Comparison of ENCODE assay signal across 11 mouse cellular contexts in genomic region chr19:57239176-57239784, GRCm38 (mm10).
A peak's percentile ranks its signal among the peaks of the same experiment; 100 is the strongest.
DNase-seq lines count a peak whose midpoint lies in the region; ATAC-seq lines count a peak whose summit lies in the region.
"Had no signal": no experiment of that assay in that cellular context is flagged by ENCODE, and none has a peak within 500 bp of the region (broad histone marks: within the 10 kb centered on the region; RNA-seq: fewer than 3 reads in every experiment).

No protein-coding gene starts in this region.

- peak overlapping the region; percentile 47 for H3K27ac ChIP-seq in forebrain, embryonic 15.5 days (replicated peaks)
- H3K27ac ChIP-seq in forebrain, embryonic 12.5 days, result no peak overlapping the region
- no peak overlapping the region for H3K27ac ChIP-seq in hindbrain, embryonic 11.5 days (ENCODE audit: low read depth, low read length)
- H3K27ac ChIP-seq: neural tube, embryonic 13.5 days had no signal

- 57% methylated on average over 11 of the region's 11 CpGs for WGBS in forebrain, embryonic 15.5 days
- 86% methylated on average over 11 of the region's 11 CpGs for WGBS in forebrain, embryonic 12.5 days
- WGBS in hindbrain, embryonic 11.5 days, result 84% methylated on average over 11 of the region's 11 CpGs

- H3K4me1 ChIP-seq in forebrain, embryonic 15.5 days, result peaks cover 36% of the 10 kb centered on the region
- 0 out of 2 replicates have a peak, but pooled peaks cover 6% of the 10 kb centered on the region for H3K4me1 ChIP-seq in forebrain, embryonic 12.5 days
- no peaks in the 10 kb centered on the region for H3K4me1 ChIP-seq in hindbrain, embryonic 11.5 days (replicated peaks; ENCODE audit: control insufficient read depth, insufficient read depth, low read length)

- H3K4me3 ChIP-seq in forebrain, embryonic 15.5 days, result no peak overlapping the region
- no peak overlapping the region for H3K4me3 ChIP-seq in forebrain, embryonic 12.5 days (replicated peaks)
- H3K4me3 ChIP-seq in hindbrain, embryonic 11.5 days (ENCODE audit: low read depth, low read length), result no peak overlapping the region
- H3K4me3 ChIP-seq: erythroblast, embryonic 14.5 days; neural tube, embryonic 13.5 days had no signal

- no peaks in the 10 kb centered on the region for H3K36me3 ChIP-seq in forebrain, embryonic 15.5 days
- H3K36me3 ChIP-seq in forebrain, embryonic 12.5 days (replicated peaks), result no peaks in the 10 kb centered on the region
- no peaks in the 10 kb centered on the region for H3K36me3 ChIP-seq in hindbrain, embryonic 11.5 days (ENCODE audit: control insufficient read depth, insufficient read depth, low read length)
- H3K36me3 ChIP-seq: neural tube, embryonic 13.5 days had no signal

- no peaks in the 10 kb centered on the region for H3K27me3 ChIP-seq in forebrain, embryonic 15.5 days
- H3K27me3 ChIP-seq in forebrain, embryonic 12.5 days, result 0 out of 2 replicates have a peak, but pooled peaks cover 3% of the 10 kb centered on the region
- no peaks in the 10 kb centered on the region for H3K27me3 ChIP-seq in hindbrain, embryonic 11.5 days (ENCODE audit: control insufficient read depth, insufficient read depth, low read length)
- H3K27me3 ChIP-seq: CH12.LX; neural tube, embryonic 13.5 days had no signal

- intact Hi-C loops in gastrocnemius, postnatal 36 days (cut with DNase I), result no loop called here

- H3K4me2 ChIP-seq in forebrain, embryonic 15.5 days (replicated peaks), result no peak overlapping the region
- no peak overlapping the region for H3K4me2 ChIP-seq in forebrain, embryonic 12.5 days
- no peak overlapping the region for H3K4me2 ChIP-seq in hindbrain, embryonic 11.5 days (replicated peaks; ENCODE audit: low read depth, low read length)
- H3K4me2 ChIP-seq: neural tube, embryonic 13.5 days had no signal

- ATAC-seq in forebrain, embryonic 15.5 days (replicated peaks), result no peak
- no peak for ATAC-seq in forebrain, embryonic 12.5 days (ENCODE audit: low FRiP score)
- ATAC-seq in hindbrain, embryonic 11.5 days (ENCODE audit: low FRiP score), result no peak

- no peaks in the 10 kb centered on the region for H3K9me3 ChIP-seq in forebrain, embryonic 15.5 days
- H3K9me3 ChIP-seq in forebrain, embryonic 12.5 days, result no peaks in the 10 kb centered on the region
- H3K9me3 ChIP-seq in hindbrain, embryonic 11.5 days (ENCODE audit: control insufficient read depth, low read length), result no peaks in the 10 kb centered on the region
- H3K9me3 ChIP-seq: neural tube, embryonic 13.5 days had no signal

- DNase-seq in cerebellum, adult 18-20 months, result peak; percentile 88
- peak; percentile 44 to 57 for DNase-seq in gastrocnemius, postnatal 36 days
- peak; percentile 88 to 89 for DNase-seq in kidney, postnatal 36 days
- DNase-seq in lung, postnatal 14 days, result peak; percentile 78
- DNase-seq in MN1 (ENCODE audit: low spot score), result no peak
- no peak for DNase-seq in hindbrain, embryonic 11.5 days (ENCODE audit: low spot score)

- H3K9ac ChIP-seq in forebrain, embryonic 15.5 days (replicated peaks), result no peak overlapping the region
- H3K9ac ChIP-seq in forebrain, embryonic 12.5 days, result no peak overlapping the region
- no peak overlapping the region for H3K9ac ChIP-seq in hindbrain, embryonic 11.5 days (ENCODE audit: low read depth, low read length)
- H3K9ac ChIP-seq: neural tube, embryonic 13.5 days had no signal

Comparison
In these comparisons a context has a peak if more than half of its experiments do, and no peak if none do; other contexts are left out.
1. DNase-seq: peak in cerebellum, adult 18-20 months (2 of 2), gastrocnemius, postnatal 36 days (2 of 2), kidney, postnatal 36 days (2 of 2) and lung, postnatal 14 days (single experiment); none in MN1 (single experiment) and hindbrain, embryonic 11.5 days (single experiment).